In genomic region chr1:165132187-165132877, GRCm38 (mm10) we compare ENCODE assay signal across 9 mouse cellular contexts. TPM values are rescaled to one million over a fixed set of nuclear protein-coding genes. Genes with fewer than 3 reads are reported as not detected.
DNase-seq lines count a peak whose midpoint lies in the region; ATAC-seq and TF ChIP-seq lines count a peak whose summit lies in the region.
"Had no signal": no experiment of that assay in that cellular context is flagged by ENCODE, and none has a peak within 500 bp of the region (broad histone marks: within the 10 kb centered on the region; RNA-seq: fewer than 3 reads in every experiment).

No protein-coding gene starts in this region.

- H3K9ac ChIP-seq in CH12.LX (ENCODE audit: insufficient read depth, low read depth): no peak overlapping the region
- H3K9ac ChIP-seq: lung, embryonic 15.5 days had no signal

- H3K36me3 ChIP-seq in CH12.LX (replicated peaks in 1 of 2; ENCODE audit: control insufficient read depth in 1 of 2, insufficient read depth in 1 of 2, low read length in 1 of 2): no peaks in the 10 kb centered on the region
- H3K36me3 ChIP-seq: lung, embryonic 15.5 days had no signal

- TF ChIP-seq POLR2A in CH12.LX (IDR thresholded peaks at IDR 0.05; ENCODE audit: low read depth, low read length): no peak

- in situ Hi-C loops in CH12.LX (cut with MboI; ENCODE audit: low pct_ligation_motif_present, low pct_unique_long_range_greater_than_20kb, low sequenced_read_pairs): no loop called here

- no peak for TF ChIP-seq EP300 in CH12.LX (IDR thresholded peaks at IDR 0.05; ENCODE audit: low read length)

- peak; percentile 83 to 98 for TF ChIP-seq CTCF in CH12.LX (conservative IDR thresholded peaks at IDR 0.05 in 1 of 2, IDR thresholded peaks at IDR 0.05 in 1 of 2; ENCODE audit: low read depth in 2 of 2, low read length in 2 of 2)

- H3K4me1 ChIP-seq in CH12.LX (ENCODE audit: control insufficient read depth in 1 of 2, insufficient read depth in 2 of 2): peaks cover 8 to 28% of the 10 kb centered on the region in 2 experiments
- H3K4me1 ChIP-seq: lung, embryonic 15.5 days had no signal

- peak; percentile 87 for TF ChIP-seq RAD21 in CH12.LX (IDR thresholded peaks at IDR 0.05; ENCODE audit: low read depth, low read length)

- H3K79me2 ChIP-seq in CH12.LX (replicated peaks; ENCODE audit: control insufficient read depth, extremely low read depth, insufficient read depth, poor library complexity, severe bottlenecking): no peaks in the 10 kb centered on the region

- no peak overlapping the region for H3K4me3 ChIP-seq in CH12.LX (replicated peaks in 1 of 3; ENCODE audit: low read depth in 2 of 3, low read length in 2 of 3, poor library complexity in 1 of 3)
- H3K4me3 ChIP-seq: lung, embryonic 15.5 days had no signal

- peak; percentile 86 for ATAC-seq in granulocyte monocyte progenitor cell, adult 5-6 weeks (replicated peaks; ENCODE audit: poor library complexity, severe bottlenecking)

- no peak overlapping the region for H3K27ac ChIP-seq in CH12.LX (ENCODE audit: insufficient read depth, low read depth)
- H3K27ac ChIP-seq: lung, embryonic 15.5 days had no signal

- H3K4me2 ChIP-seq in CH12.LX (ENCODE audit: insufficient read depth, low read depth, poor library complexity, severe bottlenecking): no peak overlapping the region
- H3K4me2 ChIP-seq: lung, embryonic 15.5 days had no signal

- no peaks in the 10 kb centered on the region for H3K9me3 ChIP-seq in CH12.LX (replicated peaks; ENCODE audit: low read length)
- H3K9me3 ChIP-seq: lung, embryonic 15.5 days had no signal

- H3K27me3 ChIP-seq in CH12.LX (replicated peaks): no peaks in the 10 kb centered on the region
- H3K27me3 ChIP-seq: lung, embryonic 15.5 days had no signal

- DNase-seq in CH12.LX (ENCODE audit: extremely low read depth): peak; percentile 88
- DNase-seq in adrenal gland, adult 8-10 months: peak; percentile 56
- peak; percentile 73 for DNase-seq in embryo, embryonic 9.5 days (ENCODE audit: extremely low spot score)
- peak; percentile 88 for DNase-seq in layer of hippocampus, adult 11-12 months (ENCODE audit: low spot score)
- peak; percentile 49 to 52 for DNase-seq in lung, adult 18-20 months
- DNase-seq in ovary, postnatal 36 days (ENCODE audit: low spot score): peak; percentile 52
- DNase-seq in thymus, postnatal 36 days: peak; percentile 75 to 83

- dilution Hi-C loops in CH12.LX (cut with MboI; ENCODE audit: extremely low pct_ligation_motif_present, extremely low pct_unique_long_range_greater_than_20kb, low sequenced_read_pairs): no loop called here

TF ChIP-seq in CH12.LX, 34 proteins besides CTCF, POLR2A, EP300 and RAD21:
- peak; percentile 65 for TF ChIP-seq SMC3 (IDR thresholded peaks at IDR 0.05; ENCODE audit: low read depth, low read length)
- peak; percentile 74 for TF ChIP-seq MXI1 (IDR thresholded peaks at IDR 0.05; ENCODE audit: low read depth, low read length)
- TF ChIP-seq ZKSCAN1 (IDR thresholded peaks at IDR 0.05; ENCODE audit: borderline replicate concordance, low read depth, low read length): no peak
- peak; percentile 68; the same call in 1 of the 2 replicates for TF ChIP-seq MAFK (IDR thresholded peaks at IDR 0.05; ENCODE audit: insufficient replicate concordance, low read length)
- TF ChIP-seq USF2 (conservative IDR thresholded peaks at IDR 0.05; ENCODE audit: low read depth, low read length): no peak

RNA-seq across cellular contexts. Expression of gene Tbx19, which starts 28.2 kb away (rescaled TPM):
- 0.04 TPM in 1 of 2 replicates, not detected in the other for total RNA-seq in CH12.LX (2012; rRNA removed)
- total RNA-seq in CH12.LX (2014; rRNA removed): 0.44 TPM in 1 of 2 replicates, not detected in the other
- polyA plus RNA-seq in CH12.LX (2012; ENCODE audit: insufficient read length, low read depth): 0.52 and 0.66 TPM in 2 replicates
- not detected for total RNA-seq in adrenal gland, adult 8-10 months (2022)
- total RNA-seq in granulocyte monocyte progenitor cell, adult 5-6 weeks (2014; fragmentation: Nextera tagmentation): not detected in 2 replicates
- total RNA-seq in granulocyte monocyte progenitor cell, adult 5-6 weeks (2017): not detected in 2 replicates
